Comparison of ENCODE assay signal across 8 mouse cellular contexts in genomic region chr12:83597025-83597501, GRCm38 (mm10). TPM values are rescaled to one million over a fixed set of nuclear protein-coding genes. Genes with fewer than 3 reads are reported as not detected.
A peak's percentile ranks its signal among the peaks of the same experiment; 100 is the strongest.
DNase-seq lines count a peak whose midpoint lies in the region; ATAC-seq and TF ChIP-seq lines count a peak whose summit lies in the region.

TSS of gene Zfyve1 (minus strand) at chr12:83597222.

- H3K4me2 ChIP-seq in forebrain, postnatal 0 days (ENCODE audit: low read depth), result peak within 1 kb of the TSS; percentile 56
- peak within 1 kb of the TSS; percentile 70 for H3K4me2 ChIP-seq in lung, embryonic 15.5 days

- H3K27me3 ChIP-seq in MEL (ENCODE audit: control insufficient read depth in 1 of 2, insufficient read depth in 2 of 2, low read length in 2 of 2), result no peaks in the 10 kb centered on the region
- H3K27me3 ChIP-seq in cerebellum, adult 2 months (ENCODE audit: control insufficient read depth, insufficient read depth, low read length), result no peaks in the 10 kb centered on the region
- no peaks in the 10 kb centered on the region for H3K27me3 ChIP-seq in forebrain, postnatal 0 days (ENCODE audit: insufficient read depth, low read length)
- H3K27me3 ChIP-seq in lung, embryonic 15.5 days, result no peaks in the 10 kb centered on the region

- ATAC-seq in forebrain, postnatal 0 days, result peak; percentile 100
- ATAC-seq in lung, embryonic 15.5 days (ENCODE audit: borderline replicate concordance, extremely low read depth, low FRiP score, low TSS enrichment), result peak; percentile 99

- peak in 1 of 2 experiments; percentile 59; a peak in 2 of 4 replicates for TF ChIP-seq EP300 in MEL (IDR thresholded peaks at IDR 0.05; ENCODE audit: low read depth in 1 of 2, low read length in 2 of 2)

- peak within 1 kb of the TSS; percentile 69 for H3K9ac ChIP-seq in MEL (ENCODE audit: control insufficient read depth, low read depth, low read length, poor library complexity, severe bottlenecking)
- H3K9ac ChIP-seq in forebrain, postnatal 0 days, result peak within 1 kb of the TSS; percentile 98
- H3K9ac ChIP-seq in lung, embryonic 15.5 days, result peak within 1 kb of the TSS; percentile 96

- peaks cover 0 to 10% of the 10 kb centered on the region in 2 experiments; a peak in 2 of 4 replicates for H3K36me3 ChIP-seq in MEL (ENCODE audit: control insufficient read depth in 1 of 2, insufficient read depth in 2 of 2, low read length in 2 of 2)
- peaks cover 18% of the 10 kb centered on the region for H3K36me3 ChIP-seq in forebrain, postnatal 0 days (ENCODE audit: insufficient read depth)
- H3K36me3 ChIP-seq in lung, embryonic 15.5 days, result peaks cover 14% of the 10 kb centered on the region

- peak within 1 kb of the TSS; percentile 63 to 78 for H3K4me3 ChIP-seq in MEL (ENCODE audit: control insufficient read depth in 1 of 2, insufficient read depth in 1 of 2, low read depth in 2 of 2, low read length in 2 of 2)
- H3K4me3 ChIP-seq in cerebellum, adult 2 months (replicated peaks; ENCODE audit: insufficient read depth, low read depth, low read length), result peak within 1 kb of the TSS; percentile 74
- peak within 1 kb of the TSS; percentile 83 for H3K4me3 ChIP-seq in forebrain, postnatal 0 days (ENCODE audit: low read depth, low read length)
- peak within 1 kb of the TSS; percentile 99 for H3K4me3 ChIP-seq in lung, embryonic 15.5 days

- H3K27ac ChIP-seq in MEL (ENCODE audit: control insufficient read depth, low read depth, low read length), result peak within 1 kb of the TSS; percentile 32; the same call in 1 of the 2 replicates
- peak within 1 kb of the TSS; percentile 31; the same call in 1 of the 2 replicates for H3K27ac ChIP-seq in cerebellum, adult 2 months (ENCODE audit: insufficient read depth, low read length)
- peak within 1 kb of the TSS; percentile 97 for H3K27ac ChIP-seq in forebrain, postnatal 0 days (ENCODE audit: low read depth, low read length)
- H3K27ac ChIP-seq in lung, embryonic 15.5 days, result peak within 1 kb of the TSS; percentile 90

- peak; percentile 98 for DNase-seq in MEL (ENCODE audit: low read depth, low spot score)
- DNase-seq in cerebellum, adult 2 months, result peak; percentile 91 to 96
- peak; percentile 97 for DNase-seq in forebrain, postnatal 0 days
- peak; percentile 94 for DNase-seq in heart, postnatal 4 days
- DNase-seq in layer of hippocampus, adult 8-10 months (ENCODE audit: low spot score in 2 of 2), result peak; percentile 94 to 96
- DNase-seq in ovary, adult 18-20 months (ENCODE audit: low spot score), result peak; percentile 96
- peak; percentile 95 for DNase-seq in thymus, postnatal 0 days (ENCODE audit: low spot score)

- TF ChIP-seq RAD21 in MEL (IDR thresholded peaks at IDR 0.05; ENCODE audit: low read depth, low read length), result no peak

- under 1% methylated on average over 28 of the region's 28 CpGs for WGBS in cerebellum, adult 2 months
- WGBS in forebrain, postnatal 0 days, result 1% methylated on average over 28 of the region's 28 CpGs
- WGBS in lung, embryonic 15.5 days, result under 1% methylated on average over 28 of the region's 28 CpGs

- H3K9me3 ChIP-seq in MEL (replicated peaks; ENCODE audit: insufficient read depth, low read length), result no peaks in the 10 kb centered on the region
- H3K9me3 ChIP-seq in forebrain, postnatal 0 days (ENCODE audit: low read length), result no peaks in the 10 kb centered on the region
- H3K9me3 ChIP-seq in lung, embryonic 15.5 days, result no peaks in the 10 kb centered on the region

- TF ChIP-seq CTCF in MEL (IDR thresholded peaks at IDR 0.05 in 2 of 3, conservative IDR thresholded peaks at IDR 0.05 in 1 of 3; ENCODE audit: control insufficient read depth in 1 of 3, insufficient read depth in 1 of 3, low read depth in 2 of 3, low read length in 3 of 3, poor library complexity in 1 of 3, severe bottlenecking in 1 of 3), result no peak
- no peak for TF ChIP-seq CTCF in cerebellum, adult 2 months (IDR thresholded peaks at IDR 0.05; ENCODE audit: borderline replicate concordance, insufficient read depth, low read depth, low read length)
- TF ChIP-seq CTCF in forebrain, postnatal 0 days (IDR thresholded peaks at IDR 0.05; ENCODE audit: low read depth), result no peak

- H3K4me1 ChIP-seq in MEL (ENCODE audit: control insufficient read depth in 1 of 2, insufficient read depth in 2 of 2, low read length in 2 of 2), result peaks cover 2 to 4% of the 10 kb centered on the region in 2 experiments; a peak in 2 of 4 replicates
- no peaks in the 10 kb centered on the region; the same call in none of the 2 replicates for H3K4me1 ChIP-seq in cerebellum, adult 2 months (ENCODE audit: control insufficient read depth, insufficient read depth, low read length)
- H3K4me1 ChIP-seq in forebrain, postnatal 0 days (ENCODE audit: insufficient read depth), result peaks cover 15% of the 10 kb centered on the region
- H3K4me1 ChIP-seq in lung, embryonic 15.5 days, result peaks cover 8% of the 10 kb centered on the region

- H3K79me2 ChIP-seq in MEL (ENCODE audit: control insufficient read depth, insufficient read depth, low read length, poor library complexity), result no peaks in the 10 kb centered on the region

- TF ChIP-seq POLR2A in MEL (IDR thresholded peaks at IDR 0.05; ENCODE audit: control insufficient read depth in 1 of 2, insufficient read depth in 1 of 2, low read depth in 1 of 2, low read length in 2 of 2, poor library complexity in 1 of 2), result 0 out of 4 replicates have a peak, but pooled peaks of 1 of the 2 experiments have one; percentile 56
- TF ChIP-seq POLR2A in cerebellum, adult 2 months (IDR thresholded peaks at IDR 0.05; ENCODE audit: borderline replicate concordance, insufficient read depth, low read length), result peak; percentile 60; the same call in 1 of the 2 replicates

TF ChIP-seq in MEL, 35 proteins besides CTCF, POLR2A, EP300 and RAD21 (continues in another document):
- TF ChIP-seq USF1 (IDR thresholded peaks at IDR 0.05; ENCODE audit: low read depth, low read length) (peak; percentile 89), JUND (IDR thresholded peaks at IDR 0.05; ENCODE audit: low read depth, low read length) (no peak), HCFC1 (IDR thresholded peaks at IDR 0.05; ENCODE audit: low read depth, low read length) (peak; percentile 99), BHLHE40 (IDR thresholded peaks at IDR 0.05; ENCODE audit: borderline replicate concordance, low read depth, low read length) (no peak), MAZ (IDR thresholded peaks at IDR 0.05; ENCODE audit: low read depth, low read length) (0 out of 2 replicates have a peak, but pooled peaks have one; percentile 88), MAFK (IDR thresholded peaks at IDR 0.05; ENCODE audit: borderline replicate concordance, low read depth, low read length) (no peak), ZMIZ1 (IDR thresholded peaks at IDR 0.05; ENCODE audit: low read depth, low read length) (no peak), POLR2AphosphoS2 (IDR thresholded peaks at IDR 0.05; ENCODE audit: low read length) (no peak), ZNF384 (IDR thresholded peaks at IDR 0.05; ENCODE audit: low read depth, low read length) (no peak), UBTF (IDR thresholded peaks at IDR 0.05; ENCODE audit: borderline replicate concordance, insufficient read depth, low read depth, low read length) (no peak), TAL1 (IDR thresholded peaks at IDR 0.05; ENCODE audit: low read length) (no peak), TCF12 (IDR thresholded peaks at IDR 0.05; ENCODE audit: low read depth, low read length) (no peak), GABPA (IDR thresholded peaks at IDR 0.05; ENCODE audit: low read depth, low read length) (no peak), KAT2A (conservative IDR thresholded peaks at IDR 0.05; ENCODE audit: low read depth, low read length) (peak; percentile 99), MEF2A (IDR thresholded peaks at IDR 0.05; ENCODE audit: extremely low read depth, insufficient replicate concordance, low read depth, low read length, poor library complexity, severe bottlenecking) (no peak), MAX (IDR thresholded peaks at IDR 0.05; ENCODE audit: low read length) (no peak), TBP (IDR thresholded peaks at IDR 0.05; ENCODE audit: low read depth, low read length) (peak; percentile 45; the same call in 1 of the 2 replicates), CHD2 (IDR thresholded peaks at IDR 0.05; ENCODE audit: low read length) (no peak), E2F4 (IDR thresholded peaks at IDR 0.05; ENCODE audit: borderline replicate concordance, low read depth, low read length) (peak; percentile 73; the same call in 1 of the 2 replicates), ETS1 (IDR thresholded peaks at IDR 0.05; ENCODE audit: low read depth, low read length) (peak; percentile 95), GATA1 (IDR thresholded peaks at IDR 0.05; ENCODE audit: low read depth, low read length) (peak; percentile 33; the same call in 1 of the 2 replicates), ZC3H11A (IDR thresholded peaks at IDR 0.05; ENCODE audit: low read depth, low read length) (no peak), NELFE (IDR thresholded peaks at IDR 0.05; ENCODE audit: low read depth, low read length) (peak; percentile 53; the same call in 1 of the 2 replicates), SMC3 (IDR thresholded peaks at IDR 0.05; ENCODE audit: low read depth, low read length) (no peak), POLR2AphosphoS5 (IDR thresholded peaks at IDR 0.05; ENCODE audit: borderline replicate concordance, low read depth, low read length) (no peak), MYB (IDR thresholded peaks at IDR 0.05; ENCODE audit: low read depth, low read length) (peak; percentile 82), ELF1 (IDR thresholded peaks at IDR 0.05; ENCODE audit: low read depth, low read length) (peak; percentile 81), SIN3A (IDR thresholded peaks at IDR 0.05; ENCODE audit: low read length) (peak; percentile 99), CHD1 (IDR thresholded peaks at IDR 0.05; ENCODE audit: low read depth, low read length) (no peak), ZKSCAN1 (IDR thresholded peaks at IDR 0.05; ENCODE audit: low read depth, low read length) (no peak), MYC (IDR thresholded peaks at IDR 0.05; ENCODE audit: low read depth, low read length) (no peak)

RNA-seq across cellular contexts. Expression of gene Zfyve1, which starts in this region (rescaled TPM):
- total RNA-seq in MEL (2012; rRNA removed), result 8.0 and 10.1 TPM in 2 replicates
- polyA plus RNA-seq in MEL (2012; ENCODE audit: insufficient read depth in 1 of 2, insufficient read length in 2 of 2, low read depth in 1 of 2, low replicate concordance in 2 of 2, missing spikeins in 1 of 2), result 1 to 10 TPM in 1 of 2 experiments, not detected in 1; 8.3 TPM
- 41.7 and 47.6 TPM in 2 replicates for polyA plus RNA-seq in cerebellum, adult 2 months (2012; rRNA removed)
- total RNA-seq in forebrain, postnatal 0 days (2014; rRNA removed), result 29.9 and 40.6 TPM in 2 replicates
- 12.8 and 18.5 TPM in 2 replicates for polyA plus RNA-seq in forebrain, postnatal 0 days (2015; fragmentation: Nextera tagmentation; extraction: Ambion mirVana)
- 10 to 100 TPM; 20.0 to 20.1 TPM for total RNA-seq in heart, postnatal 4 days (2021)
- 10 to 100 TPM; 44.0 to 50.8 (median 47.7) TPM for total RNA-seq in layer of hippocampus, adult 8-10 months (2022)
- polyA plus RNA-seq in lung, embryonic 15.5 days (2015; fragmentation: Nextera tagmentation; extraction: Ambion mirVana), result 16.9 and 19.0 TPM in 2 replicates
- 11.1 and 14.5 TPM in 2 replicates for polyA plus RNA-seq in thymus, postnatal 0 days (2015; fragmentation: Nextera tagmentation; extraction: Ambion mirVana)

Comparison
In these comparisons a context has a peak if more than half of its experiments do, and no peak if none do; other contexts are left out.
1. Peak in every context shown above with its lines: DNase-seq, ATAC-seq, H3K4me3 ChIP-seq and H3K27ac ChIP-seq.
2. H3K27ac ChIP-seq: peak in every context shown above with its lines; median percentile 97 in forebrain, postnatal 0 days; 90 in lung, embryonic 15.5 days; 32 in MEL; 31 in cerebellum, adult 2 months.